Mouse (Mus musculus): ENCODE measurements around the gene Defb47. TPM values are rescaled to one million over a fixed set of nuclear protein-coding genes. Genes with fewer than 3 reads are reported as not detected.

Gene Defb47
- polyA plus RNA-seq (2014; fragmentation: Nextera tagmentation; extraction: Ambion mirVana), result not detected in 2 replicates

DNA sequence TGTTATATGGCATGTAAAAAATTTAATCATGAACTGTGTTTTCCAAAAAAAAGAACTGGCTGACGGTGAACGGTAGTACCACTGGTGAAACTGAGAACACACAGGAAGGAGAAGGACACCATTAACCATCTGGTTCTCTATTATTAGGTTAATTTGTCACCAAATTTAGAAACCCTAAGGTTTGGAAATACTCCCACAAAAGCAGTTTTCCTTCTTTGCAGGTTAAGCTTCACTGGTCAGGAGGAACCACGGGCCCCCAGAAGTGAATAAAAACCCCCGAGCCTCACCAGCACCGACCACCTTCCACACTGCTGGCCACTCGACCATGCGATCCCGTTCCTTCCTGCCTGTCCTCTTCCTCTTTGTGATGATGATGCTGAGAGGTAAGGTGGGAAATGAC is at the start of gene Defb47:
Defb47 (plus strand) TSS at position 301 of the 400 bp plus-strand sequence.
- Histone ChIP-seq H3K9me3 (ENCODE audit: control insufficient read depth, low read length) (no peaks in the 10 kb centered on the region), H3K27me3 (ENCODE audit: control insufficient read depth, insufficient read depth, low read length) (no peaks in the 10 kb centered on the region), H3K4me3 (ENCODE audit: low read depth, low read length) (no peak within 1 kb of the TSS), H3K4me2 (ENCODE audit: low read depth, severe bottlenecking) (no peak within 1 kb of the TSS), H3K9ac (ENCODE audit: low read length) (no peak within 1 kb of the TSS), H3K4me1 (ENCODE audit: control insufficient read depth, insufficient read depth, low read length) (no peaks in the 10 kb centered on the region), H3K27ac (replicated peaks; ENCODE audit: low read depth, low read length) (no peak within 1 kb of the TSS), H3K36me3 (ENCODE audit: control insufficient read depth, insufficient read depth, low read length) (no peaks in the 10 kb centered on the region)
- ATAC-seq (ENCODE audit: insufficient number of reproducible peaks, low FRiP score, low TSS enrichment, low read depth) (no peak), DNase-seq (ENCODE audit: low spot score) (no peak)
- WGBS, result 79% methylated on average over 8 of the region's 8 CpGs

DNA sequence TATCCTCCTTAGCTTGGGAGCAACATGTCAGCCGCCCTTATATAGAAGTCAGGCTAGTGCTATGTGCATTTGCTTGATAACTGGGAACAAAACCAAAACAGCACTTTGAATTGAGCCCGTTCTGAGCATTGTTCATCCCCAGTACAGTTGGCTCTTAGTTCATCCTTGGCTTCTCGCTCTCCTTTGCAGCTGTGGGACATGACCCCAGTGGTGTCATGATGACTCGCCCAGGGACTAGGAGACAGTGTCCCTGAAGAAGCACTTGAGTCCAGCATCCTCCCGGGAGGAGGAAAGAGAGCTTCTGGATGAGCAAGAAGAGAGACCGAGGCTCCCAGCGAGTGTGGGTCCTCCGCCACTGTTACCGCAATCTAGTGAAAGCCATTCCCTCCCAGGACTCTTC is 41.8 kb upstream of the Defb47 start:
- Histone ChIP-seq H3K9ac (ENCODE audit: low read length) (no peak overlapping the region), H3K4me2 (ENCODE audit: low read depth, severe bottlenecking) (no peak overlapping the region), H3K27ac (replicated peaks; ENCODE audit: low read depth, low read length) (no peak overlapping the region), H3K36me3 (ENCODE audit: control insufficient read depth, insufficient read depth, low read length) (no peaks in the 10 kb centered on the region; the same call in 1 of the 2 replicates), H3K4me3 (ENCODE audit: low read depth, low read length) (no peak overlapping the region), H3K4me1 (ENCODE audit: control insufficient read depth, insufficient read depth, low read length) (no peaks in the 10 kb centered on the region), H3K9me3 (ENCODE audit: control insufficient read depth, low read length) (no peaks in the 10 kb centered on the region), H3K27me3 (ENCODE audit: control insufficient read depth, insufficient read depth, low read length) (no peaks in the 10 kb centered on the region)
- 92% methylated on average over 9 of the region's 9 CpGs for WGBS
- DNase-seq (ENCODE audit: low spot score) (no peak), ATAC-seq (ENCODE audit: insufficient number of reproducible peaks, low FRiP score, low TSS enrichment, low read depth) (no peak)

DNA sequence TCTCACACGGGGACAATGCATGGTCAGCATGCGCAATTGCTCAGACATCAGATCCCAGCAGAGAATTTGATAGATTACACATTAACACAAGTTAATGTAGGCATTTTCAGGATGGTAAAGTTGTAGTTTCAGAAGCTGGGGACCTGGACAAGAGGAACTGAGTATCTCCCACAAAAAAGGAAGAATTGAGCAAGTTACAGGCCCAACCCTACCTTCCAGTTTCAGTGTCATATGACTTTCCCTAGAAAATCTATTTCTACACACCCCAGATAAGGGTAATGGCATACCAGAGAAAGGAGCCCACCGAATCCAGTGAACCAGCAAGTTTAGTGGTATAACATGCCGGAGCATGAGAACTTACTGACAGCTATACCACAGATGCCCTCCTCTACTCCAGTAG is 34.2 kb upstream of the Defb47 start:
- Histone ChIP-seq H3K4me3 (ENCODE audit: low read depth, low read length) (no peak overlapping the region), H3K4me1 (ENCODE audit: control insufficient read depth, insufficient read depth, low read length) (0 out of 2 replicates have a peak, but pooled peaks cover 4% of the 10 kb centered on the region), H3K4me2 (ENCODE audit: low read depth, severe bottlenecking) (no peak overlapping the region), H3K27me3 (ENCODE audit: control insufficient read depth, insufficient read depth, low read length) (no peaks in the 10 kb centered on the region), H3K27ac (replicated peaks; ENCODE audit: low read depth, low read length) (no peak overlapping the region), H3K9ac (ENCODE audit: low read length) (no peak overlapping the region), H3K36me3 (ENCODE audit: control insufficient read depth, insufficient read depth, low read length) (no peaks in the 10 kb centered on the region; the same call in 1 of the 2 replicates), H3K9me3 (ENCODE audit: control insufficient read depth, low read length) (no peaks in the 10 kb centered on the region)
- ATAC-seq (ENCODE audit: insufficient number of reproducible peaks, low FRiP score, low TSS enrichment, low read depth) (no peak), DNase-seq (ENCODE audit: low spot score) (no peak)
- 92% methylated on average over 4 of the region's 4 CpGs for WGBS

DNA sequence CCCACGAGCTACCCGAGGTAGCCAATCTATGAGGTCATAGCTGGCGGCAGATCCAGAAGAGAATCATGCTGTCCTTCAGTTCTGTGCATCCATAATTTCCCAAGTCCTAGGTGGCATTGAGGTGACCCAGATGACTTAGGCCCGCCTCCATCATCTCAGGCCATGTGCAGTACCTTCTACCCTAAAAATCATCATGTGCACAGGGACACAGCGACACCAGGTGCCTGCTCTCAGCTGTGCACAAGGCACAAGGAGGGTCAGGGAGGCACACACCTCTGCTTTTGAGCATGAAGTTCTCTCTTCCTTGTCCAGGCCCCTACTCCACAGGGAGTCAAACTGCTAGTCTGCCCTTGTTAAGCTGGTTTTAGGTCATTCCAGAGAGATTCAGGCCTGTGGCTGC is 32.5 kb upstream of the Defb47 start:
- H3K4me3 ChIP-seq (ENCODE audit: low read depth, low read length), result no peak overlapping the region
- no peaks in the 10 kb centered on the region; the same call in 1 of the 2 replicates for H3K36me3 ChIP-seq (ENCODE audit: control insufficient read depth, insufficient read depth, low read length)
- ATAC-seq (ENCODE audit: insufficient number of reproducible peaks, low FRiP score, low TSS enrichment, low read depth) (peak; percentile 73; the same call in 1 of the 2 replicates), DNase-seq (ENCODE audit: low spot score) (peak; percentile 28)
- no peaks in the 10 kb centered on the region for H3K27me3 ChIP-seq (ENCODE audit: control insufficient read depth, insufficient read depth, low read length)
- 0 out of 2 replicates have a peak, but pooled peaks cover 4% of the 10 kb centered on the region for H3K4me1 ChIP-seq (ENCODE audit: control insufficient read depth, insufficient read depth, low read length)
- no peak overlapping the region for H3K27ac ChIP-seq (replicated peaks; ENCODE audit: low read depth, low read length)
- no peaks in the 10 kb centered on the region for H3K9me3 ChIP-seq (ENCODE audit: control insufficient read depth, low read length)
- no peak overlapping the region for H3K9ac ChIP-seq (ENCODE audit: low read length)
- 77% methylated on average over 5 of the region's 5 CpGs for WGBS
- peak overlapping the region; percentile 36; the same call in 1 of the 2 replicates for H3K4me2 ChIP-seq (ENCODE audit: low read depth, severe bottlenecking)

DNA sequence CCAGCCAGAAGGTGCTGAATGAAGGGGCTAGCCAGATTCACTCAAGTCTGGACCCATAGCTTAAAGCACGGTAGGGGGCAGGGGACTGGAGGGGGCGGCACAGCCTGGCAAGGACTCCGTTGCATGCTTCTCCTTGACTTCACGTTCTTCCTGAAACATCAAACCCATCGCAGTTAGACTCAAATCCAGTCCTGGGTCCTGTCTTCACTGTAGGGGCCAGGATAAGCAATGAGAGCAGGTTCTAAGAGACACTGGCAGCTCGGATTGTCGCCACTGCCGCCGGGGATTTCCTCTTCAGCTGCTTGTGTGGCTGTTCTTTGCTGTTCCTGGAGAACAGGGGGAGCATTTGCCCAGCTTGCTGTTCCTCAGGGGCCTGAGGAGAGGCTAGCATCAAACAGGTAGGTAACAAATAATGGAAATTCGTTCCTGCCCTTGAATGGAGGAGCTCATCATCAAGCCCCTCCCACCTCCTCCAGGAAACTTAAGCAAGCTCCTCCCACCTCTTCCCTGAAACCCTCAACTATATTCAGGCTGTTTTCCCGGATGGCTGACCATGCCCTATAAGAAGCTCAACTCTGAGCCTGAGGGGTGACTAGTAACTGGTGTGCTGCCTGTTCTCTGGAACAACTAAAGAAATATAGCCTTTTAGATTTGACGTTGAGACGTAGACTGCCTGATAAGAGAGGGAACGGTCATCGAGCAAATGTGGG is 31.9 kb upstream of the Defb47 start:
- H3K9me3 ChIP-seq (ENCODE audit: control insufficient read depth, low read length), result no peaks in the 10 kb centered on the region
- H3K27me3 ChIP-seq (ENCODE audit: control insufficient read depth, insufficient read depth, low read length), result no peaks in the 10 kb centered on the region
- no peak overlapping the region for H3K27ac ChIP-seq (replicated peaks; ENCODE audit: low read depth, low read length)
- peak overlapping the region; percentile 15; the same call in 1 of the 2 replicates for H3K4me3 ChIP-seq (ENCODE audit: low read depth, low read length)
- H3K4me1 ChIP-seq (ENCODE audit: control insufficient read depth, insufficient read depth, low read length), result 0 out of 2 replicates have a peak, but pooled peaks cover 4% of the 10 kb centered on the region
- WGBS, result 20% methylated on average over 15 of the region's 15 CpGs
- ATAC-seq (ENCODE audit: insufficient number of reproducible peaks, low FRiP score, low TSS enrichment, low read depth), result no peak
- DNase-seq (ENCODE audit: low spot score), result peak; percentile 25
- no peaks in the 10 kb centered on the region; the same call in 1 of the 2 replicates for H3K36me3 ChIP-seq (ENCODE audit: control insufficient read depth, insufficient read depth, low read length)
- H3K4me2 ChIP-seq (ENCODE audit: low read depth, severe bottlenecking), result peak overlapping the region; percentile 36
- no peak overlapping the region for H3K9ac ChIP-seq (ENCODE audit: low read length)

DNA sequence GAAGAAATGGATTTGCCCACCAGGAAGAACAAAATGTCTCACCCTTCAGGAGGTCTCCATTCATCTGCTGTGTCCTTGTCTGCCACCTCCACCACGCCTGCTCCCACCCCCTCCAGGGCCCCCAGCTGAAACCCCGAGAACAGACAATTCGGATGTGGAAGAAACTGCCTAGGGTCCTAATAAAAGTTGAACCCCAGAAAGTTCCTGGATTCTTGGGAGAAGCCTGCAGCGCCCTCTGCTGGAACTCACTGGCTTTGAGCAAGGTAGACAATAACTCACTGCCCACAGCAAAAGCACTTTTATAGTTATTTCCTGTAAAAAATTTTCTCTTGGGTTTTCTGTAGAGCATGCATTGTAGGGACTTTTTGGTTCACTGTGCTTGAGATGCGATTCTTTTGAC is 22.8 kb upstream of the Defb47 start:
- ATAC-seq (ENCODE audit: insufficient number of reproducible peaks, low FRiP score, low TSS enrichment, low read depth) (no peak), DNase-seq (ENCODE audit: low spot score) (peak; percentile 80)
- H3K27me3 ChIP-seq (ENCODE audit: control insufficient read depth, insufficient read depth, low read length), result no peaks in the 10 kb centered on the region
- no peaks in the 10 kb centered on the region for H3K36me3 ChIP-seq (ENCODE audit: control insufficient read depth, insufficient read depth, low read length)
- H3K9ac ChIP-seq (ENCODE audit: low read length), result no peak overlapping the region
- no peak overlapping the region for H3K4me2 ChIP-seq (ENCODE audit: low read depth, severe bottlenecking)
- H3K9me3 ChIP-seq (ENCODE audit: control insufficient read depth, low read length), result no peaks in the 10 kb centered on the region
- no peaks in the 10 kb centered on the region for H3K4me1 ChIP-seq (ENCODE audit: control insufficient read depth, insufficient read depth, low read length)
- no peak overlapping the region for H3K27ac ChIP-seq (replicated peaks; ENCODE audit: low read depth, low read length)
- 12% methylated on average over 5 of the region's 5 CpGs for WGBS
- no peak overlapping the region for H3K4me3 ChIP-seq (ENCODE audit: low read depth, low read length)

DNA sequence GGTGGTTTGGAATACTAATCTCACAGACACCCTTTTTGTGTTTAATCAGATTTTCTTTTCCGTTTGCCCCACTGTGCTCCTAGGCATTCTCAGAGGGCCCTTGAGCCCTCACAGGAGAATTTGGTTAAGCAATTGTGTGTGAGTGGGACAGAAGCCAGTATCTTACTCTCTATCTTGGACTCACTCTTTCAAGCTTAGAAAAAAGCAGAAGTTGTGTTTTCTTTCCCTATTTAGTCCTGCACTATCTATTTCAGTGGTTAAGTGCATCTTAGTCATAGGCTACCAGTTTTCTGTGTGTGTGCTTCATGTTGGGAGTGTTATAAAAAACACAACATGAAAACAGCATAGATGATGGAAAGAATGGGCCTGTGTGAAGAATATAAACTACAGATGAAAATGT is 18.1 kb upstream of the Defb47 start:
- Histone ChIP-seq H3K27ac (replicated peaks; ENCODE audit: low read depth, low read length) (no peak overlapping the region), H3K36me3 (ENCODE audit: control insufficient read depth, insufficient read depth, low read length) (no peaks in the 10 kb centered on the region), H3K9me3 (ENCODE audit: control insufficient read depth, low read length) (no peaks in the 10 kb centered on the region), H3K4me2 (ENCODE audit: low read depth, severe bottlenecking) (no peak overlapping the region), H3K27me3 (ENCODE audit: control insufficient read depth, insufficient read depth, low read length) (no peaks in the 10 kb centered on the region), H3K9ac (ENCODE audit: low read length) (no peak overlapping the region), H3K4me3 (ENCODE audit: low read depth, low read length) (no peak overlapping the region), H3K4me1 (ENCODE audit: control insufficient read depth, insufficient read depth, low read length) (no peaks in the 10 kb centered on the region)
- ATAC-seq (ENCODE audit: insufficient number of reproducible peaks, low FRiP score, low TSS enrichment, low read depth), result no peak
- DNase-seq (ENCODE audit: low spot score), result no peak
- WGBS, result 83% methylated on average over 1 of the region's 1 CpGs

DNA sequence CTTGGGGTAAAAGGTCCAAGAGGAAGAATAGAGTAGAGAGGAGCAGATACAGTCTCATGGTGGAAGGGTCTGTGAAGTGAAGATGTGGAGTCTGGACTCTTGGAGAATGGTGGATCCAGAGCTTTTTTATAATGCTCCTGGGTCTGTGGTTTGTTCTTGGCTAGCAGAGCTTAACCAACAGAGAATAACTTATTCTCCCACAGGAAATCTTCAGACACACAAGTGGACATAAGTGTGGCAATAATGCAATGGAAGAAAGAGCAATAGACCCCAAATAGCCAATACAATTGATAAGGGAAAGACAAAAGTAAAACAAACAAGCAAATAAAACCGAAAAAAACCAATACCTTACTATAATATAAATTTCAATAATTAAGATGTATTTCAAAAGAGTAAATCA is 13.5 kb upstream of the Defb47 start, which contains the start of gene Defb48:
Defb48 (minus strand) TSS at position 101 of the 400 bp plus-strand sequence.
- DNase-seq (ENCODE audit: low spot score) (peak; percentile 4), ATAC-seq (ENCODE audit: insufficient number of reproducible peaks, low FRiP score, low TSS enrichment, low read depth) (no peak)
- Histone ChIP-seq H3K9me3 (ENCODE audit: control insufficient read depth, low read length) (no peaks in the 10 kb centered on the region), H3K27ac (replicated peaks; ENCODE audit: low read depth, low read length) (no peak within 1 kb of the TSS), H3K36me3 (ENCODE audit: control insufficient read depth, insufficient read depth, low read length) (no peaks in the 10 kb centered on the region), H3K4me1 (ENCODE audit: control insufficient read depth, insufficient read depth, low read length) (no peaks in the 10 kb centered on the region), H3K27me3 (ENCODE audit: control insufficient read depth, insufficient read depth, low read length) (no peaks in the 10 kb centered on the region), H3K4me2 (ENCODE audit: low read depth, severe bottlenecking) (no peak within 1 kb of the TSS), H3K4me3 (ENCODE audit: low read depth, low read length) (no peak within 1 kb of the TSS), H3K9ac (ENCODE audit: low read length) (no peak within 1 kb of the TSS)
- 68% methylated on average over 1 of the region's 1 CpGs for WGBS
